Mouse (Mus musculus) stomach, embryonic 15.5 days (tissue): ENCODE results near the gene Dnm2. TPM values are rescaled to one million over a fixed set of nuclear protein-coding genes. Genes with fewer than 3 reads are reported as not detected.

Experiments
- ATAC-seq: fragments of 200-750 bp; cut with Nextera tagmentation; 2 replicates; pipeline ENCODE4 v1.8.0; 2017; ENCODE audit warnings: low read depth, moderate number of reproducible peaks, moderate TSS enrichment; ENCODE audit not compliant: insufficient read depth, low FRiP score
- H3K27ac ChIP-seq: fragments of 300-500 bp; sonication (generic); 2 replicates; pipeline ENCODE4 v1.5.1; 2015; ENCODE audit warnings: mild to moderate bottlenecking, inconsistent platforms
- H3K27me3 ChIP-seq: fragments of 300-500 bp; sonication (generic); replicated peaks from 2 replicates; pipeline ENCODE4 v1.6.1; 2015; ENCODE audit warnings: inconsistent platforms
- H3K36me3 ChIP-seq: fragments of 300-500 bp; sonication (generic); 2 replicates; pipeline ENCODE4 v1.6.1; 2015; ENCODE audit warnings: inconsistent platforms
- H3K4me1 ChIP-seq: fragments of 300-500 bp; sonication (generic); 2 replicates; pipeline ENCODE4 v1.6.1; 2015; ENCODE audit warnings: inconsistent platforms
- H3K4me2 ChIP-seq: fragments of 300-500 bp; sonication (generic); 2 replicates; pipeline ENCODE4 v1.6.1; 2015; ENCODE audit warnings: mild to moderate bottlenecking, inconsistent platforms
- H3K4me3 ChIP-seq: fragments of 300-500 bp; sonication (generic); replicated peaks from 2 replicates; pipeline ENCODE4 v1.5.1; 2015; ENCODE audit warnings: inconsistent platforms
- H3K9ac ChIP-seq: fragments of 300-500 bp; sonication (generic); 2 replicates; pipeline ENCODE4 v1.6.1; 2015; ENCODE audit warnings: inconsistent platforms
- H3K9me3 ChIP-seq: fragments of 300-500 bp; sonication (generic); 2 replicates; pipeline ENCODE4 v1.6.1; 2016; ENCODE audit warnings: inconsistent platforms
- WGBS: fragments of 180-500 bp; shearing (Covaris S2); methylation state at CpG from one replicate; pipeline ENCODE4 v1.1.7; 2015; 5-methylcytosine and 5-hydroxymethylcytosine counted together
- polyA plus RNA-seq: library from polyadenylated mRNA; unstranded; fragments of >200 nt; fragmentation: Nextera tagmentation; extraction: Ambion mirVana; gene quantifications from 2 replicates; pipeline ENCODE4 v1.2.1, GENCODE M21; 2015

Gene Dnm2
- polyA plus RNA-seq, 1 experiment from 2014 or later = 71.3 TPM

GRCm38 (mm10) chr9:21433766-21434165 lies 9.1 kb downstream of the Dnm2 start:
- ATAC-seq = no peak
- peaks cover 8% of the 10 kb centered on the region; the same call in 1 of the 2 replicates for H3K4me1 ChIP-seq
- no peaks in the 10 kb centered on the region for H3K27me3 ChIP-seq
- no peak overlapping the region for H3K9ac ChIP-seq
- 90% methylated on average over 8 of the region's 8 CpGs for WGBS
- no peaks in the 10 kb centered on the region for H3K9me3 ChIP-seq
- no peak overlapping the region for H3K4me3 ChIP-seq
- no peak overlapping the region for H3K4me2 ChIP-seq
- no peaks in the 10 kb centered on the region for H3K36me3 ChIP-seq
- H3K27ac ChIP-seq = no peak overlapping the region

- ATAC-seq = no peak
- H3K4me2 ChIP-seq = no peak overlapping the region
- H3K27ac ChIP-seq = no peak overlapping the region
- H3K36me3 ChIP-seq = no peaks in the 10 kb centered on the region
- H3K4me1 ChIP-seq = peaks cover 8% of the 10 kb centered on the region; the same call in 1 of the 2 replicates
- no peak overlapping the region for H3K4me3 ChIP-seq
- H3K9me3 ChIP-seq = no peaks in the 10 kb centered on the region
- no peak overlapping the region for H3K9ac ChIP-seq
- WGBS = 88% methylated on average over 2 of the region's 2 CpGs
- no peaks in the 10 kb centered on the region for H3K27me3 ChIP-seq
These were observed 9.7 kb downstream of the Dnm2 start for GRCm38 (mm10) chr9:21434410-21434809.

GRCm38 (mm10) chr9:21435777-21436635 lies 11.3 kb downstream of the Dnm2 start:
- no peaks in the 10 kb centered on the region for H3K27me3 ChIP-seq
- H3K4me1 ChIP-seq = peaks cover 8% of the 10 kb centered on the region; the same call in 1 of the 2 replicates
- H3K27ac ChIP-seq = no peak overlapping the region; the same call in 1 of the 2 replicates
- H3K4me2 ChIP-seq = no peak overlapping the region
- no peaks in the 10 kb centered on the region for H3K9me3 ChIP-seq
- ATAC-seq = no peak
- no peak overlapping the region for H3K9ac ChIP-seq
- no peaks in the 10 kb centered on the region for H3K36me3 ChIP-seq
- 73% methylated on average over 7 of the region's 7 CpGs for WGBS
- no peak overlapping the region for H3K4me3 ChIP-seq

- Histone ChIP-seq H3K36me3 (no peaks in the 10 kb centered on the region), H3K27ac (no peak overlapping the region)
- WGBS = 92% methylated on average over 6 of the region's 6 CpGs
These were observed 12.9 kb downstream of the Dnm2 start for GRCm38 (mm10) chr9:21437577-21437976.

GRCm38 (mm10) chr9:21438219-21438618 lies 13.5 kb downstream of the Dnm2 start:
- Histone ChIP-seq H3K9me3 (no peaks in the 10 kb centered on the region), H3K27ac (no peak overlapping the region), H3K9ac (no peak overlapping the region), H3K4me3 (no peak overlapping the region), H3K36me3 (no peaks in the 10 kb centered on the region), H3K27me3 (no peaks in the 10 kb centered on the region), H3K4me2 (no peak overlapping the region), H3K4me1 (peaks cover 8% of the 10 kb centered on the region; the same call in 1 of the 2 replicates)
- WGBS = 57% methylated on average over 3 of the region's 3 CpGs
- ATAC-seq = no peak

More at GRCm38 (mm10) chr9:21437577-21437976, 12.9 kb downstream of the Dnm2 start:
- H3K4me3 ChIP-seq = no peak overlapping the region
- H3K4me1 ChIP-seq = peaks cover 8% of the 10 kb centered on the region; the same call in 1 of the 2 replicates
- no peak overlapping the region for H3K4me2 ChIP-seq
- H3K27me3 ChIP-seq = no peaks in the 10 kb centered on the region
- no peak for ATAC-seq
- no peaks in the 10 kb centered on the region for H3K9me3 ChIP-seq
- H3K9ac ChIP-seq = no peak overlapping the region

- Histone ChIP-seq H3K4me2 (no peak overlapping the region), H3K4me1 (peaks cover 8% of the 10 kb centered on the region; the same call in 1 of the 2 replicates), H3K4me3 (no peak overlapping the region), H3K36me3 (peaks cover under 1% of the 10 kb centered on the region; the same call in 1 of the 2 replicates), H3K9ac (no peak overlapping the region), H3K9me3 (no peaks in the 10 kb centered on the region), H3K27ac (no peak overlapping the region), H3K27me3 (no peaks in the 10 kb centered on the region)
- no peak for ATAC-seq
- WGBS = 70% methylated on average over 3 of the region's 3 CpGs
These were observed 14.7 kb downstream of the Dnm2 start for GRCm38 (mm10) chr9:21439456-21439855.

GRCm38 (mm10) chr9:21439914-21440313 lies 15.2 kb downstream of the Dnm2 start:
- Histone ChIP-seq H3K27ac (0 out of 2 replicates have a peak overlapping the region, but pooled peaks have one; percentile 21), H3K4me3 (no peak overlapping the region), H3K27me3 (no peaks in the 10 kb centered on the region), H3K9me3 (no peaks in the 10 kb centered on the region), H3K9ac (no peak overlapping the region), H3K36me3 (peaks cover 4% of the 10 kb centered on the region; the same call in 1 of the 2 replicates), H3K4me2 (no peak overlapping the region), H3K4me1 (peaks cover 8% of the 10 kb centered on the region; the same call in 1 of the 2 replicates)
- 92% methylated on average over 2 of the region's 2 CpGs for WGBS
- no peak for ATAC-seq

- no peak for ATAC-seq
- Histone ChIP-seq H3K27ac (0 out of 2 replicates have a peak overlapping the region, but pooled peaks have one; percentile 21), H3K9me3 (no peaks in the 10 kb centered on the region), H3K36me3 (peaks cover 4% of the 10 kb centered on the region; the same call in 1 of the 2 replicates), H3K27me3 (no peaks in the 10 kb centered on the region), H3K4me1 (peaks cover 8% of the 10 kb centered on the region; the same call in 1 of the 2 replicates), H3K4me3 (no peak overlapping the region), H3K4me2 (no peak overlapping the region), H3K9ac (no peak overlapping the region)
These were observed 15.7 kb downstream of the Dnm2 start for GRCm38 (mm10) chr9:21440387-21440786.

- no peak for ATAC-seq
- H3K4me1 ChIP-seq = no peaks in the 10 kb centered on the region
- 90% methylated on average over 8 of the region's 8 CpGs for WGBS
- H3K27me3 ChIP-seq = no peaks in the 10 kb centered on the region
- peaks cover 4% of the 10 kb centered on the region; the same call in 1 of the 2 replicates for H3K36me3 ChIP-seq
- H3K9me3 ChIP-seq = no peaks in the 10 kb centered on the region
- no peak overlapping the region for H3K4me3 ChIP-seq
- no peak overlapping the region for H3K27ac ChIP-seq
- H3K4me2 ChIP-seq = no peak overlapping the region
- no peak overlapping the region for H3K9ac ChIP-seq
These were observed 19.1 kb downstream of the Dnm2 start for GRCm38 (mm10) chr9:21443853-21444252.

- no peak overlapping the region for H3K4me3 ChIP-seq
- 0 out of 2 replicates have a peak, but pooled peaks cover 4% of the 10 kb centered on the region for H3K4me1 ChIP-seq
- no peaks in the 10 kb centered on the region for H3K27me3 ChIP-seq
- 76% methylated on average over 4 of the region's 4 CpGs for WGBS
- no peak for ATAC-seq
- H3K9me3 ChIP-seq = no peaks in the 10 kb centered on the region
- no peak overlapping the region for H3K27ac ChIP-seq
- H3K9ac ChIP-seq = no peak overlapping the region
- H3K36me3 ChIP-seq = peaks cover 4% of the 10 kb centered on the region; the same call in 1 of the 2 replicates
- H3K4me2 ChIP-seq = no peak overlapping the region
These were observed 19.9 kb downstream of the Dnm2 start for GRCm38 (mm10) chr9:21444574-21444973.

- no peak overlapping the region for H3K27ac ChIP-seq
- H3K27me3 ChIP-seq = no peaks in the 10 kb centered on the region
- H3K36me3 ChIP-seq = peaks cover 4% of the 10 kb centered on the region; the same call in 1 of the 2 replicates
- H3K4me3 ChIP-seq = no peak overlapping the region
- no peak overlapping the region for H3K9ac ChIP-seq
- peaks cover 5% of the 10 kb centered on the region; the same call in 1 of the 2 replicates for H3K4me1 ChIP-seq
- no peaks in the 10 kb centered on the region for H3K9me3 ChIP-seq
- 95% methylated on average over 6 of the region's 6 CpGs for WGBS
- no peak for ATAC-seq
- no peak overlapping the region for H3K4me2 ChIP-seq
These were observed 20.5 kb downstream of the Dnm2 start for GRCm38 (mm10) chr9:21445081-21445744.

- Histone ChIP-seq H3K4me1 (peaks cover 22% of the 10 kb centered on the region), H3K27ac (no peak overlapping the region), H3K9me3 (no peaks in the 10 kb centered on the region), H3K27me3 (no peaks in the 10 kb centered on the region), H3K4me3 (no peak overlapping the region), H3K36me3 (peaks cover 4% of the 10 kb centered on the region; the same call in 1 of the 2 replicates), H3K9ac (no peak overlapping the region), H3K4me2 (no peak overlapping the region)
- 89% methylated on average over 2 of the region's 2 CpGs for WGBS
- no peak for ATAC-seq
These were observed 23.1 kb downstream of the Dnm2 start for GRCm38 (mm10) chr9:21447778-21448177.
